Mouse (Mus musculus): ENCODE results near the gene Sergef.

The Sergef gene

GRCm38 (mm10) chr7:46447473-46448165, 192.0 kb downstream of the Sergef start:
- DNase-seq (ENCODE audit: low spot score), result no peak

- DNase-seq (ENCODE audit: low spot score), result no peak
These were observed 193.7 kb downstream of the Sergef start for GRCm38 (mm10) chr7:46445896-46446295.

GRCm38 (mm10) chr7:46443163-46443562, 196.4 kb downstream of the Sergef start:
- no peak for DNase-seq (ENCODE audit: low spot score)

GRCm38 (mm10) chr7:46438537-46439141, 201.0 kb downstream of the Sergef start:
- no peak for DNase-seq (ENCODE audit: low spot score)

- DNase-seq (ENCODE audit: low spot score), result no peak
These were observed 203.8 kb downstream of the Sergef start for GRCm38 (mm10) chr7:46435833-46436232.

- no peak for DNase-seq (ENCODE audit: low spot score)
These were observed 205.7 kb downstream of the Sergef start for GRCm38 (mm10) chr7:46433874-46434273.

GRCm38 (mm10) chr7:46425012-46425411, 214.6 kb downstream of the Sergef start:
- DNase-seq (ENCODE audit: low spot score), result no peak

GRCm38 (mm10) chr7:46423951-46424350, 215.7 kb downstream of the Sergef start:
- no peak for DNase-seq (ENCODE audit: low spot score)

- peak; percentile 84 for DNase-seq (ENCODE audit: low spot score)
These were observed 216.7 kb downstream of the Sergef start for GRCm38 (mm10) chr7:46422764-46423412.

GRCm38 (mm10) chr7:46422052-46422763, 217.4 kb downstream of the Sergef start:
- peak; percentile 49 for DNase-seq (ENCODE audit: low spot score)

GRCm38 (mm10) chr7:46421535-46421934, 218.1 kb downstream of the Sergef start:
- DNase-seq (ENCODE audit: low spot score), result no peak

- no peak for DNase-seq (ENCODE audit: low spot score)
These were observed 221.4 kb downstream of the Sergef start for GRCm38 (mm10) chr7:46418102-46418622.

GRCm38 (mm10) chr7:46417467-46417866, 222.1 kb downstream of the Sergef start:
- DNase-seq (ENCODE audit: low spot score), result no peak

GRCm38 (mm10) chr7:46415818-46416425, 223.7 kb downstream of the Sergef start:
- DNase-seq (ENCODE audit: low spot score), result no peak

GRCm38 (mm10) chr7:46413959-46414725, 225.5 kb downstream of the Sergef start:
- no peak for DNase-seq (ENCODE audit: low spot score)

GRCm38 (mm10) chr7:46412823-46413222, 226.8 kb downstream of the Sergef start:
- DNase-seq (ENCODE audit: low spot score), result no peak

GRCm38 (mm10) chr7:46410727-46411126, 228.9 kb downstream of the Sergef start:
- DNase-seq (ENCODE audit: low spot score), result no peak

- DNase-seq (ENCODE audit: low spot score), result no peak
These were observed 230.3 kb downstream of the Sergef start for GRCm38 (mm10) chr7:46409204-46409789.

- no peak for DNase-seq (ENCODE audit: low spot score)
These were observed 231.0 kb downstream of the Sergef start for GRCm38 (mm10) chr7:46408606-46409005.

GRCm38 (mm10) chr7:46404756-46405155, 234.9 kb downstream of the Sergef start:
- DNase-seq (ENCODE audit: low spot score), result no peak

Data from layer of hippocampus, adult 11-12 months (tissue).